Mouse (Mus musculus) spleen, adult 2 months (tissue): ENCODE measurements around the gene Zdhhc13.

Source experiments
- CTCF ChIP-seq: fragments of 200-500 bp; IDR thresholded peaks from 2 replicates; pipeline ENCODE4 v1.5.1; 2011; ENCODE audit warnings: mild to moderate bottlenecking, inconsistent platforms; ENCODE audit not compliant: insufficient read depth, insufficient read length, insufficient replicate concordance; ENCODE audit errors: extremely low read depth
- POLR2A ChIP-seq: fragments of 200-500 bp; IDR thresholded peaks from 2 replicates; pipeline ENCODE4 v1.6.1; 2011; ENCODE audit warnings: low read depth, low read length, inconsistent platforms

DNA sequence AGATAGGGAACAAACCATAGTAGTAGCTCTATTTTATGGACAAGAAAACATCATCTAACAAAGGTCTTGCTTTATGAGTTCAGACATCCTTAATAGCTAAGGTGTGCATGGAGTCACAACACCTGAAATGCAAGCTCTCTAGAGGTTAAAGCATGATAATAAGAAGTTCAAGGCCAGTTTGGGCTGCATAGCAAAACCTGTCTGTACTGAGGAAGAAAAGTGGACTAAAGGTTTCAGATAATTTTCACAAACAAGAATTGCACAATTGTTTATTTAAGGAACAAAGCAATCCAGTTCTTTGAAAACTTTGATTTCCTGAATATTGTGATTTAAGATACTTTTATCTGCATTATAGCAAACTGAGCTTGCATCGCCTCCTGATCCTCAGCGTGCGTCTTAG lies 34.8 kb downstream of the Zdhhc13 start:
- TF ChIP-seq CTCF (no peak), POLR2A (no peak)
